Mouse (Mus musculus) spleen, embryonic (tissue): ENCODE measurements around the gene Smurf2.

Source experiments
- CTCF ChIA-PET: fragments of 350-600 bp; sonication (Branson Sonifier 250); formaldehyde crosslinking; loops from one replicate; lab custom pipeline; 2022; lab: Charles Lee

Gene Smurf2

DNA sequence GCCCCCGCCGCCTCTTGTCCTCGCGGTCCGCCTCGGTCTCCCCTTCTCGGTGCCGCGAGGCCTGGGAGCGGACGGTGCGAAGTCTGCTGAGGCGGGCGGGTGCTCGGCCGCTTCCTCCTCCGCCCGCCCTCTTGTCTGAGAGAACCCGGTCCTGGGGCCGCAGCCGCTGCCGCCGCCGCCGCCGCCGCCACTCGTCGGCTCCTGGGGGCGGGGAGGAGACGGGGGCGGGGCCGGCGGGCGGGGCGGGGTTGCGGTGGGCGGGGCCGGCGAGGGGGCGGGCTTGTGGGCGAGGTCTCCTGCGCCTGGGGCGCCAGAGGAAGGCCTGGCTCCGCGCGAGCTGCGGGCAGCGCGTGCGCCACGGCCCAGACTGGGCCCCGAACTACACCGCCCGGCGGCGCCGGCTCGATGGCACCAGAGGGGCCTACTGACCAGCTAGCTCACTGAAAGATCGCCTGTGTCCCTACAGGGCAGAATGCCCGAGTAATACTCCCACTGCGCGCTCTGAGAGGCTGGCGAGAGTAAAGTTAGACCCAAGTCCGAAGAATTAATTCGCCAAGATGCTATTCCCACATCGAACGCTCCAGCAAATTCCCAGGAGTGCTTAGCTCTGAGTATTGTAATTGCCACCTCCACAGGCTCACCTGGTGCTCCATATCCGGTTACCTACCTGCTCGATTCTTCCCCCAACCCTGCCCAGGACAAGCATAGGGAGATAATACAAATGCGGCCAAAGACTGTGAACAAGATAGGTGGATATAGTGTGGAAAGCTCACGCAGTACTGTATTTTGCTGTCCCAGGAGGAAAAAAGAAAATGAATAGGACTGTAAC is at the start of gene Smurf2:
Gene Smurf2 (minus strand): TSS at position 165 of the 829 bp plus-strand sequence.
- CTCF ChIA-PET: interaction anchor here (0.5 to 1.0 kb wide), 4 partner anchors 55 to 79 kb away, joined by 3 to 9 read pairs (median 4); no protein-coding TSS in a partner anchor

- CTCF ChIA-PET: interaction anchor here (0.7 kb wide), 1 partner anchor 12 kb away, joined by 3 read pairs; no protein-coding TSS in a partner anchor
These were observed 49.3 kb upstream of the Smurf2 start for GRCm38 (mm10) chr11:106969798-106970197.

DNA sequence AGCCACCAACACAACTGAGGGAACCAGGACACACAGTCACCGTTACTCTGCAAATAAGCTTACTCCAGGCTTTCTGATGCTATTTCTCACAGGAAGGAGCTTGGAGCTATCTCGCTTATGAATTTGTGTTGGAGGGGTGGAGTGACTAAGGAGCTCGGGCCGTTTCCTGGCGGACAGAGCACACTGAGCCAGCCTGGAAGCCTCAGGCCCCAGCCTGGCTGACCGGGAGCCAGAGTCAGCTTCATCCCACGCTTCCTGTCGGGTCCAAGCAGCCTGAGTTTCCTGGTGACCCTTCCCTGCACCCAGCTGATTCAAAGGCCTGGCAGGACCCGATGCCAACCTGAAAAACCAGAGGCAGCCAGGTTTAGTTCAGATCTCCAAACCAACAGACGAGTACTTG is 47.1 kb upstream of the Smurf2 start:
- CTCF ChIA-PET: interaction anchor here (0.6 kb wide), 1 partner anchor 54 kb away, joined by 3 read pairs; no protein-coding TSS in a partner anchor

DNA sequence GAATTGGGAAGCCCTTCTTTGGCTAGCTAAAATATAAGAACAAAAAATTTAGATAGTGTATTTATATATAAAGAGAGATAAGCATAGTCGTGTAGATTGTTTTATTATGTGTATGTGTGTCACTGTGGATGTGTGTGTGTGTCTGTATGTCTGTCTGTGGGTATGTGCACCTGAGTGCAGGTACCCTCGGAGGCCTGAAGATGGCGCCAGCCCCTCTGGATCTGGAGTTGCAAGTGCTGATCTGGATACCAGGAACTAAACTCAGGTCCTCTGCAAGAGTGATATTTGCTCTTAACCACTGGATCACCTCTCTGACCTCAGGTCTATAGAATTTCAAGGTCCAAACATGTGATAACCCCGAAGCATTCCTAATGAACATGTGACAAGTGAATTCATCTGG is 45.4 kb upstream of the Smurf2 start:
- CTCF ChIA-PET: no interaction called here

GRCm38 (mm10) chr11:106962310-106962709 is 41.8 kb upstream of the Smurf2 start:
- CTCF ChIA-PET: no interaction called here

DNA sequence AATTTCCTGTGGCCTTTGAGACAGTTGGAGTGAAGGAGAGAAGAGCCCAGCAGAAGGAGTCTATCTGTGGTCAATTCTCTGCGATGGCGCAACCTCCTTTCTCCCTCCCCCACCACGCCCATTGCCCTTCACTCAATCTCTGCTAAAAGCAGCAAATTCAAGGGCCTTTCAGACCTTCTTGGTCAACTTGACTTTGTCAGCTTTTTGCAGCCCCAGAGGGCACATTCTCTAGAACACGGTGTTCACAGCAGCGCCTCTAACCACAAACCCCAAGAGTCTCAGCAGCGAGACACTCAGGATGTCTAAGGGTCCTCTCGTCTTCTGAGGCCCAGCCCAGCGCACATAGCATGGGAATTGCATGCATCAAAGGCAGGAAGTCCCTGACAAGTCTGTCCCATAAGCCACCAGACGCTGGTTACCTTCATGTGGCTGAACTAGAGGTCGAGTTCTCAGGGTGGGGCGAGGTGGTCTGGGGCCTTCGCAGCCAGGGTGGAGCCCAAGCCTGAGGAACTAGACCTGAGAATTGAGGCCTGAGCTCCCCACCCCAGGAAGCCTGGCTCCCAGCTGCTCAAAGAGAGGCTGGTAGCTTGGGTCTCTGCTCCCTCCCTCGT is 41.1 kb upstream of the Smurf2 start:
- CTCF ChIA-PET: no interaction called here

- CTCF ChIA-PET: no interaction called here
These were observed 38.6 kb upstream of the Smurf2 start for GRCm38 (mm10) chr11:106959121-106959520.

DNA sequence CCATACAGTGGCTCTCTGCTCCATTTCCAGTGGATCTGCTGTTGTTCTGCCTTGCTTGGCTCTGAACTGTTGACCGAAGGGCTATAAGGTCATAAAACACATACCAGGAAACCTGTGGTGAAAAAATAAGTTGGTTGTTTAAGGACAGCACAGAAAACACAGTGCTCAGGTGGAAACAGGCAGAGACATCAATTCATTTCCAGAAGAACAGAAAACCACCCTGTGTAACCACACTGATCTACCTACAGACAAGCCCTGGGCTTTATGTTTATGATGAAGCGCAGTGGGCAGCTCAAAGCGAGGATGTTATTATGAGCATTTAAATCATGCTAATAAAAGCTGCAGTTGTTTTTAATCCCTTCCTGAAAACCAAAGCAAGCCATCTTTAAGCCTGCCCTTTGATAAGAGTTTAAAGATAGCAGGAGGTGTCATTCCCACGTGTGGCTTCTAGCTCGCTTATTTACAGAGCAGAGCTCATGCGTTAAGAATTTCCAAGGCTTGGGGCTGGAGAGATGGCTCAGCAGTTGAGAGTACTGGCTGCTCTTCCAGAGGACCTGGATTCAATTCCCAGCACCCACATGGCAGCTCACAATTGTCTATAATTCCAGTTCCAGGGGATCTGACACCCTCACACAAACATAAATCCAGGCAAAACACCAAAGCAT is 38.0 kb upstream of the Smurf2 start:
- CTCF ChIA-PET: interaction anchor here (1.2 kb wide), 1 partner anchor 12 kb away, joined by 3 read pairs; no protein-coding TSS in a partner anchor

DNA sequence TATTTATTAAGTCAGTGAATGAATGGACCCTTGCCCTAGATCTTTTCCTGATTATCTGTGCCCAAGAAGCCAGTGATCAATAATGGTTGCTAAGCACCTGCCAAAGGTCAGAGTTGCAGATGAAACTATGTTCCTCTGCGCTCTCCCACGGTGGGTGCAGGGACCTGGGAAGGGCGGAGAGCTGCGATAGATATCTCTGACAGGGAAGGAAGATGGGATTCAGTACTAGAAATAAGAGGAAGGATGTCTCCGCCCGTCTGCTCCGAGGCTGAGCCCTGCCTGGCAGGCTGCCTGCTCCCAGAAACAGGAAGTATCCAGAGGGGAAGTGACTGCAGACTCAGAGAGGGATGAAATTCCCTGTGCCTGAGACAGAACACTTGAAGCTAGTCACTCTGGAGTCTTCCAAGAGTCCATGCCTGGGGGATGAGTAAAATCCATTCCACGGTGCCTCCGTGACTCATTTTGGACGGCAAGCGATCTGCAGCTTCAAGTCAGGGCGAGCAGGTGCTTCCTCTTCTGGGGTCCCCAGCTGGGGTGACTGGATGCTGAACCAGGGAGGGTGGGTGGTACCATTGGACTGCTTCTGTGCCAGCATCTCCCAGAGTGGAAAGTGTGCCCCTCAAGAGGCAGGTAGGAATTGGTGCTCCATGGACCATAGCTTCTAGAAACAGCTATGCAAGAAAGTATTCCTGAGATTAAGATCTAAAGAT is 36.9 kb upstream of the Smurf2 start:
- CTCF ChIA-PET: interaction anchor here (0.7 to 1.2 kb wide), 3 partner anchors 13 to 86 kb away, joined by 3 read pairs; no protein-coding TSS in a partner anchor

DNA sequence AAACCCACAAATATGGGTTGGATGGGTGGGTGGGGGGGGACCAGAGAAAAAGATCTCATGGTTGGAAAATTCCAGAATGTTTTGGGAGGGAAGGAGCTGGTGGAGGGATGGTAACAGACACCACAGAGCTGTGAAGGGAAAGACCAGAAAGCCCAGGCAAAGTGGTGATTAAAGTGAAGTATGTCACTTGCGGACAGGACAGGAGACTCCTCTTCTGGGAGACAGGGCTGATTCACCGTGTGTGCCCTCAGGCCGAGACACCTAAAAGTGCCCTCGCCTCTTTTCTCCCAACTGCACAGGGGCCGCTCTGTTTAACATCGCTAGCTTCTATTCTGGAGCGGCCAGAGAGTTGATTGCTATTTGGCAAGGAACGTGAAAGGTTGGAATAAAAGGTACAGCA is 34.1 kb upstream of the Smurf2 start:
- CTCF ChIA-PET: no interaction called here

- CTCF ChIA-PET: interaction anchor here (0.8 kb wide), 1 partner anchor 107 kb away, joined by 3 read pairs; no protein-coding TSS in a partner anchor
These were observed 33.6 kb upstream of the Smurf2 start for GRCm38 (mm10) chr11:106954116-106954515.

- CTCF ChIA-PET: no interaction called here
These were observed 16.8 kb upstream of the Smurf2 start for GRCm38 (mm10) chr11:106937306-106937705.

DNA sequence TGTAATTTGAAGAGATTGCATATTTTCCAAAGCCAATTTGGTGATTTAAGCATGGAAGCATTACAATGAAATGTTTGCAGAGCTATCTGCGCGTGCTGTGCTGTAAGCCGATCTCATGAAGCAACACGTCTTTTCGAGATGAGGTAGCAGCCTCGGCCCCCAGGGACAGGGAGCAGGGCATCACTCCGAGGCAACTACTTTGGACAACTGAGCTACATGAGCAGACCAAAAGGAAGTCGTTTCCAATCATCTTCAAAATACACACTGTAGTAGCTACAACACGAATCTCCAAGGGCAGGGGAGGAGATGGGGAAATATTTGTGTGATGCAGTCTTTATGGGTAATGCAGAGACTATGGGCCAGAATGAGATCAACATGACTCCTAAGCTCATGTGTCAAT is 9.9 kb upstream of the Smurf2 start:
- CTCF ChIA-PET: no interaction called here

GRCm38 (mm10) chr11:106928935-106929334 is 8.4 kb upstream of the Smurf2 start:
- CTCF ChIA-PET: no interaction called here

- CTCF ChIA-PET: no interaction called here
These were observed 7.4 kb upstream of the Smurf2 start for GRCm38 (mm10) chr11:106927950-106928349.

DNA sequence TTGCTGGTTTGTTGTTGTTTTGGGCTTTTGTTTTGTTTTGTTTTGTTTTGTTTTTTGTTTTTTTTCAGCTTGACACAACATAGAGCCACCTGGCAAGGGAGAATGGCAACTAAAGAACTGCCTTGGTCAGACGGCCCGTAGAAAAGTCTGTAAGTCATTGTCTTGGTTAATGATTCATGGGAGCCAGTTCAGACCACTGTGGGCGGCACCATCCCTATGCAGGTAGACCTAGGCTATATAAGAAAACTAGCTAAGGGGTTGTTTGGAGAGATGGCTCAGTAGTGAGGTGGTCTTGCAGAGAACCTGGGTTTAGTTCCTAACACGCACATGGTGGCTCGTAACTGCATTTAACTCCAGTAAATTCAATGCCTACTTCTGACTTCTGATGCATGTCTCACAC is 6.7 kb upstream of the Smurf2 start:
- CTCF ChIA-PET: no interaction called here

DNA sequence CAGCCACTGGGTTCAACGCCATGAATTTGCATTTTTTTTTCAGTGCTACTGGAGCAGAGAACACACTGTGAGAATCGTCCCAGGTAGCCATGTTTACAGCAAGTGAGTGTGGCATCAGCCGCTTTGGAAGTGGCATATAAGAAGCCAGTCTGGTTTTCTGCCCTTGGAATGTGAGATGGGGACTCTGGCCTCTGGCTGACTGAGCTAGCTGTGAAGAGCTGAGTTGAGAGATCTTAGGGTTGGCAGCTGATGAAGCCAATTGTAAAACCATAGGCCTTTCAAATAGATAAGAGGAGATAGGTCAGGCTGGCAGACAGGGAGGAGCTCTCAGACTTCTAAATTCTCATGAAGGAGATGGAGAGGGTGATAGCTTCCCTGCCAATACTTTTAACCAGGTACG is 6.2 kb upstream of the Smurf2 start:
- CTCF ChIA-PET: no interaction called here

DNA sequence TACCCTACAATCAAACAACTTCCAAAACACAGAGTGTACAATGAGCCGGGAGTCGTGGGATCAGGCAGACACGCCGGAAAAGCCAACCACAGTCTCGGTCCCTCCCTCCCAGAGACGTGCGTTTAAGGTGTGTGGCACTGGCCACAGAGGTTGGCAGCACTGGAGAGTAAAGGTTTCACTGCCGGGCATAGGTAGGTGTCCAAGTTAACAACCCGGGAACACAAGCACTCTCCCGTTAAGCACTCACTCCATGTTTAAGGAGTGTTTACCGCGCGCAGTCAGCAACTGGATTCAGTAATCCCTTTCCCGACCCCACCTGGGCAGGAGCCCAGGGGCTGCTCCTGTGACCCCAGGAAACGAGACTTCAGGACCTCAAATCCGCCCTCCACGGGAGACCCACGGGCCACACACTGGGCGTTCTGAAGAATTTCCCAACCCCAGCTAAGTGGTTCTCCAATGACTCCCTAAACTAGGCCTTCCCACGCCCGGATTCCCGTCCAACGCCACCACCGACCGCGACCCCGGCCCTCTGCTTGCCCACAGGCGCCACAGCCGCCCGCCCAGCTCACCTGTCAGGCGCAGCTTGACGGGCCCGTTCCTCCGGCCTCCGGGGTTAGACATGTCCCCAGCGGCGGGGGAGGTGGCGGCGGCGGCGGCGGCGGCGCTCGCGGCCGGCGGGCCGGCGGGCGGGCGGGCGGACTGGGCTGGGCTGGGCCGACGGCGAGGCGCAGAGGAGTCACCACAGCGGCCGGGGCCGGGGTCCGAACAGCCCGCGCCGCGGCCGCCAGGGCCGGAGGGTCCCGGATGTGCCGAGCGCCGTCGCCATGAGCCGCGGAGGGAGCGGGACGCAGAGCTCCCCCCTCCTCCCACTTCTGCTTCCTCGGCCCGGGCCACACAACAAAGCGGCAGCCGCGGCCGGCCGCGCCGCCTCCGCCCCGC is 634 bp downstream of the Smurf2 start:
- CTCF ChIA-PET: interaction anchor here (0.5 to 1.0 kb wide), 3 partner anchors 54 to 68 kb away, joined by 3 to 9 read pairs (median 5); no protein-coding TSS in a partner anchor

- CTCF ChIA-PET: interaction anchor here (0.6 kb wide), 1 partner anchor 725 kb away, joined by 5 read pairs; no protein-coding TSS in a partner anchor
These were observed 1.6 kb downstream of the Smurf2 start for GRCm38 (mm10) chr11:106918901-106919300.

DNA sequence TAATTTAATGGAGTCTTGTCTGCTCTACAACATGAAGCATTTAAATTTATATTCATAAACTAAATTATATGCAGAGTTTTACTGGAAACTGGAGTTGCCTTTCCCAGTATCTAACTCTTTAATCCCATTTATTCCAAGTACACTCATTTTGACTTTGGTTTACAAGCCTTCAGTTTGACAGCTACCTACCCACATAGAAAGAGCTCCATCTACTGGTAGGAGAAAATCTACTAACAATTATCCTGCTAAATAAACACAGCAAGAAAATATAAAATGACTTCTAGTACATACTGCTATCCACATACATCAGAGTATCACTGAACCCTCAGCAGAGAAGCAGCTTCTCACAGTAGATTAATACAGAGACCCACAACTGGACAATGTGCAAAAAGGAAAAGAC is 9.3 kb downstream of the Smurf2 start:
- CTCF ChIA-PET: no interaction called here
